Mouse (Mus musculus): ENCODE measurements around the gene Frmpd1.

The Frmpd1 gene

GRCm38 (mm10) chr4:45242163-45242562 is 57.5 kb downstream of the Frmpd1 start:
- DNase-seq = no peak

- DNase-seq = no peak
Observed at GRCm38 (mm10) chr4:45243211-45243902, 58.7 kb downstream of the Frmpd1 start.

- no peak for DNase-seq
Observed at GRCm38 (mm10) chr4:45251265-45251664, 66.6 kb downstream of the Frmpd1 start.

- DNase-seq = no peak
Observed at GRCm38 (mm10) chr4:45252861-45253262, 68.2 kb downstream of the Frmpd1 start.

- DNase-seq = peak; percentile 22
Observed at GRCm38 (mm10) chr4:45253839-45254601, 69.3 kb downstream of the Frmpd1 start.

- no peak for DNase-seq
Observed at GRCm38 (mm10) chr4:45259232-45259832, 74.7 kb downstream of the Frmpd1 start.

- no peak for DNase-seq
Observed at GRCm38 (mm10) chr4:45261551-45261950, 76.9 kb downstream of the Frmpd1 start.

- DNase-seq = no peak
Observed at GRCm38 (mm10) chr4:45267883-45268282, 83.2 kb downstream of the Frmpd1 start.

- peak; percentile 57 for DNase-seq
Observed at GRCm38 (mm10) chr4:45271041-45271452, 86.4 kb downstream of the Frmpd1 start.

GRCm38 (mm10) chr4:45275770-45276169 is 91.1 kb downstream of the Frmpd1 start:
- DNase-seq = no peak

- DNase-seq = no peak
Observed at GRCm38 (mm10) chr4:45279292-45279691, 94.6 kb downstream of the Frmpd1 start.

- peak; percentile 44 for DNase-seq
Observed at GRCm38 (mm10) chr4:45279981-45280548, 95.4 kb downstream of the Frmpd1 start.

GRCm38 (mm10) chr4:45286318-45286717 is 101.6 kb downstream of the Frmpd1 start:
- no peak for DNase-seq

GRCm38 (mm10) chr4:45287906-45288305 is 103.2 kb downstream of the Frmpd1 start:
- no peak for DNase-seq

GRCm38 (mm10) chr4:45296662-45297564 is 112.2 kb downstream of the Frmpd1 start, which contains the start of gene Trmt10b:
TSS of gene Trmt10b (plus strand) at chr4:45297127.
- peak; percentile 62 for DNase-seq

- no peak for DNase-seq
Observed at GRCm38 (mm10) chr4:45305536-45305935, 120.9 kb downstream of the Frmpd1 start.

- peak; percentile 20 for DNase-seq
Observed at GRCm38 (mm10) chr4:45308046-45308445, 123.4 kb downstream of the Frmpd1 start.

- no peak for DNase-seq
Observed at GRCm38 (mm10) chr4:45308606-45309005, 123.9 kb downstream of the Frmpd1 start.

- DNase-seq = no peak
Observed at GRCm38 (mm10) chr4:45311056-45311455, 126.4 kb downstream of the Frmpd1 start.

- peak; percentile 77 for DNase-seq
Observed at GRCm38 (mm10) chr4:45320159-45320816, 135.6 kb downstream of the Frmpd1 start.

GRCm38 (mm10) chr4:45331139-45331538 is 146.5 kb downstream of the Frmpd1 start:
- DNase-seq = no peak

GRCm38 (mm10) chr4:45332466-45332865 is 147.8 kb downstream of the Frmpd1 start:
- DNase-seq = no peak

Measured in right cerebral cortex, postnatal 14 days (tissue).